Mouse (Mus musculus) kidney, adult 2 months (tissue): Measurements from ENCODE around the gene Gm20431. TPM values are rescaled to one million over a fixed set of nuclear protein-coding genes. Genes with fewer than 3 reads are reported as not detected.

Experiments used
- DNase-seq: peaks from one replicate; pipeline ENCODE4 v3.0.0; 2021
- H3K27ac ChIP-seq: fragments of 200-500 bp; 2 replicates; pipeline ENCODE4 v1.5.1; 2012; ENCODE audit warnings: low read depth, low read length, control low read depth, inconsistent platforms; ENCODE audit not compliant: insufficient read depth
- H3K27me3 ChIP-seq: fragments of 200-500 bp; replicated peaks from 2 replicates; pipeline ENCODE4 v1.6.1; 2012; ENCODE audit warnings: mild to moderate bottlenecking, moderate library complexity, low read length, inconsistent platforms; ENCODE audit not compliant: control insufficient read depth, insufficient read depth
- H3K36me3 ChIP-seq: fragments of 200-500 bp; 2 replicates; pipeline ENCODE4 v1.6.1; 2012; ENCODE audit warnings: mild to moderate bottlenecking, moderate library complexity, low read length, inconsistent platforms; ENCODE audit not compliant: control insufficient read depth, insufficient read depth
- H3K4me1 ChIP-seq: fragments of 200-500 bp; 2 replicates; pipeline ENCODE4 v1.6.1; 2011; ENCODE audit warnings: low read length; ENCODE audit not compliant: control insufficient read depth, insufficient read depth
- H3K4me3 ChIP-seq: fragments of 200-500 bp; 2 replicates; pipeline ENCODE4 v1.5.1; 2011; ENCODE audit warnings: mild to moderate bottlenecking, low read depth, low read length, control low read depth; ENCODE audit not compliant: insufficient read depth
- CTCF ChIP-seq: fragments of 200-500 bp; conservative IDR thresholded peaks from 2 replicates; pipeline ENCODE4 v1.5.1; 2011; ENCODE audit warnings: low read depth, mild to moderate bottlenecking, control low read depth, low read length, moderate library complexity, mixed read lengths; ENCODE audit not compliant: insufficient read depth, insufficient read length
- POLR2A ChIP-seq: fragments of 200-500 bp; IDR thresholded peaks from one replicate; pipeline ENCODE4 v1.6.1; 2011; ENCODE audit warnings: low read depth, low read length, control low read depth
- WGBS: fragments of 180-500 bp; shearing (Covaris S2); methylation state at CpG from one replicate; pipeline ENCODE4 v1.1.7; 2018; 5-methylcytosine and 5-hydroxymethylcytosine counted together
- polyA plus RNA-seq: library from polyadenylated mRNA; depleted of rRNA; stranded (reverse); fragments of >200 nt; gene quantifications from 2 replicates; pipeline ENCODE4 v1.2.3, GENCODE M21; 2012

The Gm20431 gene
- polyA plus RNA-seq, 1 experiment: 30.7 TPM

- TF ChIP-seq CTCF (no peak), POLR2A (no peak)
- no peak for DNase-seq
- no peaks in the 10 kb centered on the region for H3K36me3 ChIP-seq
- H3K4me3 ChIP-seq: no peak overlapping the region
- peaks cover 5% of the 10 kb centered on the region; the same call in 1 of the 2 replicates for H3K4me1 ChIP-seq
- no peak overlapping the region for H3K27ac ChIP-seq
- no peaks in the 10 kb centered on the region for H3K27me3 ChIP-seq
- WGBS: 77% methylated on average over 5 of the region's 5 CpGs
Measured at GRCm38 (mm10) chr2:167701472-167701871, 40.2 kb upstream of the Gm20431 start.

GRCm38 (mm10) chr2:167700018-167700417 lies 38.7 kb upstream of the Gm20431 start:
- no peaks in the 10 kb centered on the region for H3K36me3 ChIP-seq
- no peak for DNase-seq
- H3K4me1 ChIP-seq: peaks cover 5% of the 10 kb centered on the region; the same call in 1 of the 2 replicates
- WGBS: 80% methylated on average over 5 of the region's 5 CpGs
- no peak overlapping the region for H3K27ac ChIP-seq
- H3K27me3 ChIP-seq: no peaks in the 10 kb centered on the region
- H3K4me3 ChIP-seq: no peak overlapping the region
- TF ChIP-seq CTCF (no peak), POLR2A (no peak)

- WGBS: 20% methylated on average over 5 of the region's 5 CpGs
- no peaks in the 10 kb centered on the region for H3K36me3 ChIP-seq
- peak; percentile 84 for DNase-seq
- TF ChIP-seq POLR2A (no peak), CTCF (no peak)
- H3K27ac ChIP-seq: peak overlapping the region; percentile 34
- no peaks in the 10 kb centered on the region for H3K27me3 ChIP-seq
- no peak overlapping the region for H3K4me3 ChIP-seq
- peaks cover 5% of the 10 kb centered on the region; the same call in 1 of the 2 replicates for H3K4me1 ChIP-seq
Measured at GRCm38 (mm10) chr2:167697902-167698301, 36.6 kb upstream of the Gm20431 start.

GRCm38 (mm10) chr2:167696143-167696542 lies 34.8 kb upstream of the Gm20431 start:
- peaks cover 14% of the 10 kb centered on the region; the same call in 1 of the 2 replicates for H3K4me1 ChIP-seq
- H3K4me3 ChIP-seq: no peak overlapping the region
- TF ChIP-seq CTCF (no peak), POLR2A (no peak)
- H3K36me3 ChIP-seq: no peaks in the 10 kb centered on the region
- 58% methylated on average over 7 of the region's 7 CpGs for WGBS
- H3K27ac ChIP-seq: peak overlapping the region; percentile 11; the same call in 1 of the 2 replicates
- H3K27me3 ChIP-seq: no peaks in the 10 kb centered on the region
- DNase-seq: peak; percentile 63

DNA sequence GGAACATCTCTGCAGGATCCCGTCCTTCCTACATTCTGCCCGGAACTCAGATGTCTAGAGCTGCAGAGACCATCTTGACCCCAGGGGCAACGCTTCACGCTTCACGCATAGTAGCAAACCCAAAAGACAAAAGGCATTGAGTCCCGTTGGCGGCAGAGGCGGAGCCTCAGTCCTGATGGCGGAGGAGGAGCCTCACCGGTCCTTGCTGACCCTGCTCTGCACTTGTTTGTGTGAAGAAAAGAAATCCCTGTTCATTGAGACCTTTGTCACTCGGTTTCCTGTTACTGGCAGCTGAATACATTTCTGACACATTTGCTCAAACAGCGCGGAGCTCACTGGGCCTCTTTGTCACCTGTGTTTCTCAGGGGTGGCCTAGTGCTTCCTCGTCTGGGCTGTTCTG lies 34.2 kb upstream of the Gm20431 start:
- peak; percentile 48 for DNase-seq
- peaks cover 15% of the 10 kb centered on the region; the same call in 1 of the 2 replicates for H3K4me1 ChIP-seq
- H3K27me3 ChIP-seq: no peaks in the 10 kb centered on the region
- no peaks in the 10 kb centered on the region for H3K36me3 ChIP-seq
- TF ChIP-seq POLR2A: no peak
- no peak for TF ChIP-seq CTCF
- WGBS: 77% methylated on average over 14 of the region's 14 CpGs
- peak overlapping the region; percentile 11; the same call in 1 of the 2 replicates for H3K27ac ChIP-seq
- H3K4me3 ChIP-seq: no peak overlapping the region

DNA sequence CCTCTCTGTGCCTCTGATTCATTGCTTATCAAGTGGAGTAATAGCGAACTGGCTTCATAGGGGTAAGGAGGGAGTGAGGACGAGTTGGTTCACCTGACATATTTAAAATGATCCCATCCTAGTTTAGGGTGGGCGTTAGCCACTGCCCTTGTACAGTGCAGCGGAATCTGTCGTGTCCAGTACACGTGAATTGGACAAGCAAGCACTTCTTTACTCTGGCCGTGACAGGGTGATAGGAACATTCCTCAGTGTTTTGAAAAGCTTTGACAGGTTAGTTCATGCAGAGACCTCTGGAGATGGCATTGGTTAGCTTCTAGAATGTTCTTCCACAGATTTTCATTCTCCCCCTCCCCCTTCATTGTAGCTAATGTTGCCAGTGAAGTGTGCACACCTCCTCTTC lies 33.7 kb upstream of the Gm20431 start:
- Histone ChIP-seq H3K27me3 (no peaks in the 10 kb centered on the region), H3K27ac (no peak overlapping the region), H3K4me3 (no peak overlapping the region), H3K4me1 (peaks cover 15% of the 10 kb centered on the region; the same call in 1 of the 2 replicates), H3K36me3 (no peaks in the 10 kb centered on the region)
- no peak for DNase-seq
- TF ChIP-seq CTCF: no peak
- TF ChIP-seq POLR2A: no peak
- 96% methylated on average over 7 of the region's 7 CpGs for WGBS

- no peak for TF ChIP-seq POLR2A
- TF ChIP-seq CTCF: no peak
- peaks cover 15% of the 10 kb centered on the region; the same call in 1 of the 2 replicates for H3K4me1 ChIP-seq
- WGBS: 28% methylated on average over 1 of the region's 1 CpGs
- no peak for DNase-seq
- H3K4me3 ChIP-seq: no peak overlapping the region
- no peaks in the 10 kb centered on the region for H3K27me3 ChIP-seq
- no peak overlapping the region for H3K27ac ChIP-seq
- H3K36me3 ChIP-seq: no peaks in the 10 kb centered on the region
Measured at GRCm38 (mm10) chr2:167694244-167694643, 32.9 kb upstream of the Gm20431 start.
